Mouse (Mus musculus) T-helper 2 cell (primary cell): ENCODE results near the gene Marc2.

Experiments
- in situ Hi-C: fragments of 300-600 bp; cut with MboI, MseI; formaldehyde crosslinking; loops from one replicate; pipeline ENCODE4 v1.15.1; 2025; ENCODE audit warnings: high pct_unique_total_duplicates

Gene Marc2

DNA sequence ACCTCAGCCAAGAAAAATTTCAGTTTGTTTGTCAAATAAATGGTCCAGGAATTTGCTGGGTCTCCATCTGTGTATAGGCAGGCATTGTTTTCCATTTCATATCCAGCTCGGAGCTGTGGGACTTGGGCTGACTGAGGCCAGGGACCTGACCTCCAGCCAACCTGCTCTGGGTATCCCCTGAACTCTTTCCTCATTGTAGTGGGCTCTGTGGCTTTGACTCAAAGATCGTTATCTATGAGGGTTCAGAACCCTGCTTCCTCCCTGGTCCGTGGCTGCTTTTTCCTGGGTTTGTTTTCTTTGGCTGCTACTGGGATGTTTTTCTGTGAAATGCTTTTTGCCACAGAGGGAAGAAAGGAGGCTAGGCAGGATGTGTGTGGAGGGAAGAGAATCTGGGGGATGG lies 7.7 kb upstream of the Marc2 start:
- in situ Hi-C loops = loop anchor here (5.0 kb wide), 1 partner anchor 338 kb away; no protein-coding TSS in a partner anchor

DNA sequence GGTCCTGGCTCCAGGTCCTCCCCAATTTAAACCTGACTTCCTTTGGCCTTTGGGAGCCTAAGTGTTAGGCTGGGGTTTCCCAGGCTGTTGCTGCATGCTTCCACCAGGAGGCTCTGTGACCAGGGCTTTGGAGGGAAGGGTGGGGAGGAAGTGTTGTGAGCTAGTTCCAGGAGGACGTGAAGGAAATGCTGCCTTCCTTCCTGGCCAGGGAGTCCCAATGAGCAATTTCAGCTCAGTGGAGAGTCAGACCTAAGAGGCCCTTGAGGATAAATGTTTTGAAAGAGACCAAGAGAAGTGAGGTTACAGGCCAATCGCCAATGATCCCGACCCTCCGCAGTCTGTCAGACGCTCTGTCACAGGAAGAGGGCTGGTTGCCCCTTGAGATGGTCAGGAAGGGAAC lies 7.1 kb upstream of the Marc2 start:
- in situ Hi-C loops = loop anchor here (5.0 kb wide), 1 partner anchor 339 kb away; no protein-coding TSS in a partner anchor

DNA sequence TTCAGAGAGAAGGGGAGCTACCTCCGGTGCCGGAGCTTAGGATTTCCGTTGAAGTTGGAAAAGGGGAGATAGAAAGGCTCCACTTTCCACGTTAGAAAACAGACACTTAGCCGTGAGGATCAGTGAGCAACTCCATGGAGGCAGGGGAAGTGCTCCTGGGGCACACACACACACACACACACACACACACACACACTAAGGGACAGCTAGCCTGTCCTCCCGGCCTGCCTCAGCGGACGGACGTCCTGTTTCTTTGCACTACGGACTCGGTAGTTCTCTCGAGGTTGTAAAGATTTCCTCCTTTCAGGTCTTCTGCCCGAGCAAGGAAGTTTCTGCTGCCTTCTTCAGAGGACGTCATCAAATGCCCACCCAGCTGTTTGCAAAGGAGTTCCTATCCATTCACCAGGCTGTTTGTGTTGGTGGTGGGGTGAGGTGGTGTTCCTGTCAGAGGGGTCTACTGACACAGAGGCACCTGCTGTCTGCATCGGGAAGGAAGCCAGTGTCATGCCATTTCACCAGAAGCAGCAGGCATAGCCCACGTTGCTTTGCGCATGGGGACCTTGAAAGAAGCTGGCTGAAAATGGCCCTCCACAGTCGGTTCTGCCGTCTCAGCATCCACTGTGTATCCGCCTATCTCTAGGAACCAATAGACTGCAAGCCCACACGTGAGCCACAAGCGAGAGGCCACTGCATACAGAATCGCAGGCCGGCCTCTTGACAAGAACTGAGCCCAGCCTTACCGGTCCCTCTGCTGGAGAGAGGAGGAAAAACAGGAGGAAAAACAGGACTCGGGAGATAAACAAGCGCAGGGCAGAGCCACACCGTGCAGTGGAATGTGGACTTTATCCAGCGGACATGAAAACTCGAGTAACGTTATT lies 5.7 kb upstream of the Marc2 start:
- in situ Hi-C loops = loop anchor here (5.0 kb wide), 1 partner anchor 340 kb away; no protein-coding TSS in a partner anchor

DNA sequence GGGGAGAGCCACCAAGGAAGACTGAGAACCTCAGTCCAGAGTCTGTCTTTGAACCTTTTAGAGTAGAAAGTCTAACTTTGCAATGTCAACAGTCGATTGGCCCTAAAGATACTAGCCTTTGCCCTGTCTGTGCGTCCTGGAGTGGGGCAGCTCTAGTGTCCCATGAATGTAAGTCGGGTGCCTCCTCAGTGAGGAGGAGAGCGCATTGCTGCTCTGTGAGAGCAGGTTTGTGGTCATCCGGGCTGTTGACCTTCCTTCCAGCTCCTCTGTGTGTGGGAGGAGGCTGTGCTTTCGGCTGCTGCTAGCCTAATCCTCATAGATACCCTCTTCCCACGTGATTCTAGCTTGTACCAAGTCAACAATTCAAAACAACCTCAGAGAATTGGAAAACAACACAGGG lies 4.9 kb upstream of the Marc2 start:
- in situ Hi-C loops = loop anchor here (5.0 kb wide), 1 partner anchor 341 kb away; no protein-coding TSS in a partner anchor

DNA sequence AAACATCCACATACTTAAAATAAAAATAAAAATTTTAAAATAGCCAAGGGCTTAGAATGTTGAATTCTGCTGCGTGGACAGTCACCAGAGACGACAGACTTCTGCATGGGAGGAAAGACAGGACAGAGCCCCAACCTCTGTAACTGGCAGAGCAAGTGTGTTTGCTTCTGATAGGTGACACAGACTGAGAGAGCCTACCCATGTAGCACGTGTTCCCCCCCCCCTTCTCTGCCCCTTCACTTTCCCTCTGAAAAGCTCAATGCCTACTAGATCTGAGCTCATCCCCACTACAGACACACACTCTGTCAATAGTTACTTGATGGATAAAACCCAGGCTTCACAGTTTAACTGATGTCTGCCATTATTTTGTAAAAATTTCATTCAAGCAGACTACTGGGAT lies 722 bp upstream of the Marc2 start:
- in situ Hi-C loops = no loop called here

DNA sequence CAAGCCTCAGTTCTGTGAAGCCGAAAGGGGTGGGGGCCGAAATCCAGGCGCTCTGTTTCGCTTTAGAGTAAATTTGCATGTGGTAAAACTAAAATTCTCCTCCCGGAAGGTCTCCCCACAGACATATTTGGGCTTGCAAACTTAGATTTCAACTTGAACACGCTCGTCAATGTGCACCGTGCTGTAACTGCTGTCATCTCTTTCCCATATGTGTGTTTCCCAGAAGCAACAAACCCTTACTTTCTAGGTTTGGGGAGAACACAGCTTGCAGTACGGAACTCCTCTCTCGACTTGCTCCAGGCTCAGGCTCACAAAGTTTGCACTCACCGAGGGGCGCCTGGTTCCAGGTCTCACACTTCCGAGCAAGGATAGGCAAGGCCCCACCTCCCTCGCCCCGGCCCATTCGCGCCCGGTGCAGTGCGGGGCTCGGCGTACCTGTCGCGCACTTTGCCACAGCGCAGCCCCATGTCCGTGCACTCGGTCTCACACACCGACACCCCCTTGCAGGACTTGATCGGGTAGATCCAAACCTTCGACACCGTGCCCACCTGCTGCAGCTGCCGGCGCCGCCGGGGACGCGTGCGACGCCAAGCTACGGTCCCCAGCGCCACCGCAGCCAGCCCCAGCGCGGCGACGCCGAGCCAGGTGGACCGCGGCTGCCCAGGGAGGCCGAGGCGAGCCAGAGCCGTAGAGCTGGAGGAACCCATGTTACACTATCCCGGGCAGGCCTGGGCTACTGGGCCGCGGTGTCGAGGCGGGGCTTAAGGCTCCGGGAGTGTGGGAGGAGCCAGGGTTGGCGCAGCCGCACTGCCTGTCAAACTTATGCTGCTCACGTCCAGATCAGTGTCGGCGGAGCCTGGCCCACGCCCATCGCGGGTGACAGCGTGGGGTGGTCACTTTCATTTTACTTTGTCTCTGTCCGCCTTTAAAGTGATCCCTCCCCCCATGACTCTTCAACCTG lies 860 bp downstream of the Marc2 start:
- in situ Hi-C loops = no loop called here

DNA sequence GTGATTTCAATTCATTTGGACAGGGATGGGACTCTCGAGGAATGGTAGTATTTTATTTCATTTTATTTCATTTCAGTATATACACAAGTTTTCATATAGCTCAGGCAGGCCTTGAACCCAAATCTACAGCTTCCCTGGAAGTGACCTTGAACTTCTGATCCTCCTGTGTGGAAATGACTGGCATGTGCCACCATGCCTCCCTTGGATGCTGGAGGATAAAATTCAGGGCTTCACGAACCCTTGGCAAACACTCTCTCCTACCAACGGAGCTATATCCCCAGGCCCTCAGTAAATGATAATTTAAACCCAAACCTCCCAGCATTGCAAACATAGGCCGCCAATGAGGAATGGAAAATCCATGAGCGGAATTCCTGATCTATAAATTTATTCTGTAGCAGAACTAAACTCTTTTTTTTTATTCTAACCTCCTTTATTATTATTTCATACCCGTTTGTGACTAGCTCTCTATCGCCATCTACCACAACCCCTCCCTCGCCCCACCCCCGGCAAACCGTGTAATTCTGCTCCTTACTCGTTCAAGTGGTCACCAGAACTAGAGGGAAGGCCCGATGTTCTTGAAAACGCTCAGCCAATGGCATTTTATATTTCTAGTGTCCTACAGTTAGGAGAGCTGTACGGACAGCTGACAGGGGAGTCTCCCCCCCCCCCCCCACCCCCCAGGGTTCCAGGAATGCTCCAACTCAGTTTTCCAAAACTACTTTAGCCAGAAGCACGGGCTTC lies 1.8 kb downstream of the Marc2 start:
- in situ Hi-C loops = no loop called here

DNA sequence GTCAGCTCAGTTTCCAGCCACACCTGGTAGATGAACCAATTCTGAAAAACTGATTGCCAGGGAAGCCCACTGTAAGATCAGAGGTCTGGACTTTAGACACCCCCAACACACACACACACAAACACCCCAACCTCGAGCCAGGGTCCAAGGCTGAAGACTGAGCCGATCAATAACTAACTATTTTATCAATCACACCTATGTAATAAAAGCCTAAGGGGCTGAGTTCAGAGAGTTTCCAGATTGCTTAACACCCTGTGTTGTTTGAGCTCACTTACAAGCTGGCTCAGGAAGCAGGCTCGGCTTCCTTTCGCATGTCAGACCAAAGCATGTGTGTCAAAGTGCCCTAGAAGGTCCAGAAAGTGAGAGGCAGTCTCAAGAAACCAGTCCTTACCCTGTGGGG lies 8.6 kb downstream of the Marc2 start:
- in situ Hi-C loops = no loop called here

DNA sequence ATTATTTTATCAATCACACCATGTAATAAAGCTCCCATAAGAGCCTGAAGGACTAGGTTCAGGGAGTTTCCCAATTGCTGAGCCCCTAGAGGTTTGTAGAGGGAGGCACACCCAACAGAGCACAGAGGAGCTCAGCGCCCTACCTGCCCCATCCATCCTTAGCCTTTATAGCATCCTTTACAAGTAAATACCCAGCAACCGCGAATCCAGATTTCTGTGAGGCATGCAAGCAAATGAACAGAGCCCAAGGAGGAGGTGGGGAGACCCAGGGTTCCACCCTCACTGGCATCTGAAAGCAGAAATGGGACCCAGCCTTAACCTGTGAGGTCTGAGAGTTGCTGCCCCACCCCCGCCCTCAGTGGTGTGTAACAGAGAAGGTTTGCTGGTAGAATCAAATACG lies 9.9 kb downstream of the Marc2 start:
- in situ Hi-C loops = no loop called here

DNA sequence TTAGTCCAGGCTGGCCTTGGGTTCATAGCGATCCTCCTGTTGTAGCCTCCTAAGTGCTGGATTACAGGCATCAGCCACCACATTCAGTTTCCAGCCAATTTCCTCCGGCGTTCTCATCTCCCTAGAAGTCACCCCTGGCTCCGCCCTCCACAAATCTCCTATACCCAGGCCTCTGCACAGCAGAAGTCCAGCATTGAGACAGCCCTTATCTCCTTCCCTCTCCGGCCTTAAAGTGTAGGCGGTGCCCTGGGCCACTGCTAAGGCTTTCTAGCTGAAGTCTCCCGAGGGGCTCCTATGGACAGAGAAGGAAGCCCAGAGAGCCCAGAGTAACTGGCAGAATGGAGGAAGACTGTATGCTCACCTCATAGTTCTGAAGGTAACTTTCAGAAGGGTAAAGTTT lies 12.8 kb downstream of the Marc2 start:
- in situ Hi-C loops = no loop called here

DNA sequence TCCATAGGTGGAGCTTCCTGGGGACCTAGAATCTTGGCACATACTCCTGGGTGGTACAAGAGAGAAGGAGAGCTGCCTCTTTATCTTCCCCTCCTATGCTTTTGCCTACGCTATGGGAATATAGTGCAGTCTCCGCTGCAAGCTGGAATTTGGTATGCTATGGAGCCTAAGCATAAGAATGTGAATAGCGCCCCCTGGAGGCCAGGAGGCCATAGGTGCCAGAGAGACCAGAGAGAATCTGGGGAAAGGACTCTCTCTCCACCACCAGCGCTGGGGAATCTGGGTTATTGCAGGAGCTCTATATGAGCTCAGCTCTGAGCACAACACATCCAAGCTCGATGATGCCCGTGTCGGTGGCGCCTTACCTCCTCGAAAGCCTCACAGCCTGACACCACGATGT lies 14.0 kb downstream of the Marc2 start:
- in situ Hi-C loops = no loop called here

DNA sequence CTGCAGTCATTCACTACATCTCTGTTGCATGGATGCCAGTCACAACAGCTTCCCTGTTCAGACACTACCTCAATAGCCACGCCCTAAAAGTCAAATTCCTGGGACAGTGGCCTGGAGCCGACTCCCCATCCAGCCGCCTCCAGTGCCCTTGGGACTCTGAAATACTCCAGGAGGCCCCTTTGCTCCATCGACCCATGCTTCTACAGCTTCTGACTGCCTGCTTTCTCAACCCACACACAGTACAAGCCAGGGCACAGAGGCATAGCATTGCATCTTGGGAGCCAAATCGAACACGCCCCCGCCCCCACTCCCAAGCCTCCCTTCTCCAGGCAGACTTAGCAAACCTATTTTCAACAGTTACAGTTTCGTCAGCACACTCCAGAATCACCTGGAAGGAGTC lies 16.4 kb downstream of the Marc2 start:
- in situ Hi-C loops = no loop called here

DNA sequence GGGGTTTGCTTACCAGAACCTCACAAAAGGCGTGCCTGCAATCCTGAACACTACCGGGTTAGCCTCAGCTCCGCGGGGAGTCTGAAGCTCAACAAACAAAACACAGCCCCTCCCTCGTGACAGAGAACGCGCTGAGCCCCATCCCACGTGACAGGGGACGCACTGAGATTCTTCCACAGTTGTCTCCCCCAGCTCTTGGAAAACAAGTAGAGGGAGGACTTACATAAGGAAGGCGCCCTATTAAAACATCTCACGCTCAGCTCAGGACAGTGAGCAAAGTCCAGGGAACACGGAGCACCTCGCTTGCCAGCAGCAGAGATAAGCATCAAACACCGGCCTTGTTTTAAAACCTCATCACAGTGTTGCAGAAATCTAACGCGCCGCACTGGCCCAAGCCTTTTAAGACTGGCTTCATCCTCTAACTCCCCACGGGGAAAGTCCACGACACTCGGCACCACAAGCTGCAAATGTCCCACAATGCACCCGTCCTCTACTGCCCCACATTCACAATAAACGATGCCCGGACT lies 19.0 kb downstream of the Marc2 start:
- in situ Hi-C loops = no loop called here

DNA sequence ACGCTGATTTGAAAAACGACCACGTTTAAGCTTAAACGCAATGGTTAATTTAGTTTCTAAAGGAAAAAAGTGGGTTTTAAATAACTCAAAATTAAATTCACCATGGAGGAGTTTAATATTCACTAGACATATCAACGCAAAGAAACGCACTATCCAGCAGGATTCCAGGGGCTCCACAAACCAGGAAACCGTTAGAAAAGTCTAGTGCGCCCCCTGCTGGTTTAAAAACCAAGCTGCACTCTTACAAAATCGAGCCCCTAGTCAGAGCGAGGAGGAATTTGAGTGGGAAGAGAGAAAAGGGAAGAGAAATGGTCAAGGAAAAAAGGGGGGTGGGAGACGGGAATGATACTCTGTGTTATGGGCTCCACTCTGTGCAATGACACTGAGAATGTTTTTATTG lies 21.2 kb downstream of the Marc2 start:
- in situ Hi-C loops = no loop called here

DNA sequence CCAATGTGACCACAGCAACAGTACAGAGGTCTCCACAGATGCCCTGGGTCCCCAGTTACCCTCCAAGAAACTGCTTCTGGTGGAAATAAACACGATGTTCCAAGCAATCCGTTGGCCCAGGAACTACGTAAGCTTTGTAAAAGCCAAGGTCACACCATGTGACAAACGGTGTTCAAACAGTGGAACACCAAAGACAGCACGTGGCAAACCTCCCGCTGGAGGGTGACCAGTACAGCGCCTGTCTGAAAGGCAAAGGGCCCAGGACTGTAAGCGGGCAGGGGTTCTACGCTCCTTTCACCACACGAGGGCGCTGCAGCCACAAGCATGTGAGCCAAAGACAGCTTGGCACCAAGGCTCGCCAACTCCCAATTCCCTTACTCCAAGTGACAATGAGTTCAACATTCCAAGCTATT lies 21.8 kb downstream of the Marc2 start:
- in situ Hi-C loops = no loop called here

DNA sequence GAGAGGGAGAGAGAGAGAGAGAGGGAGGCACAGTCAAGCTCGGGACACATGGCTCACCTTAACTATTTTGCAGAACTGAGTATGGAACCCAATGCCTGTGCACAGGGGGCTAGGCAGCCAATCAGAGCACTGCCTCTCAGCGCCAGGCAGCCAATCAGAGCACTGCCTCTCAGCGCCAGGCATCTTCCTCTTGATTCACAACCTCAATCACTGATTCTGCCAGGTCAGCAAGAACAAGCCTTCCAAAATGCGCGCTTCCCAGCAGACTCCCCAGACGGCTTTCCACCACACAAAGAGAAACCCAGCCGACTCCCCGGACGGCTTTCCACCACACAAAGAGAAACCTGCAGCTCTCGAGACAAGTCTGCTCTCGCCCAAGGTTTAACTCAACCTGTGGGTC lies 23.6 kb downstream of the Marc2 start:
- in situ Hi-C loops = no loop called here

DNA sequence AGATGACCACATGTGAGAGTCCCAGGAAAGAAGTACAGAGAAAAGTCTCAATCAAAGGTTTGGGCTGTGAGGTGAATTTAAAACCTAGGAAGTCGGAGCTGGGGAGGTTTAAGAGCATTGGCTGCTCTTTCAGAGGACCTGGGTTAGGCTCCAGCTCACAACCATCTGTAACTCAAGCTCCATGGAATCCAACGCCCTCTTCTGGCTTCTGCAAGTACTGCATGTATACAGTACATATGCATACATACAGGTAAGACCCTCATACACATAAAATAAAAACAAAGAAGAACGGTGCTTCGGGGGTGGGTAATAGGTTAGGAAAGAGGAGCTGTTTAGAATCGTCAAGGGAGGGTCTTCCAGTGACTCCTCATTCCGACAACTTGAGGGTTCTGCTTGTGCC lies 28.5 kb downstream of the Marc2 start:
- in situ Hi-C loops = no loop called here

DNA sequence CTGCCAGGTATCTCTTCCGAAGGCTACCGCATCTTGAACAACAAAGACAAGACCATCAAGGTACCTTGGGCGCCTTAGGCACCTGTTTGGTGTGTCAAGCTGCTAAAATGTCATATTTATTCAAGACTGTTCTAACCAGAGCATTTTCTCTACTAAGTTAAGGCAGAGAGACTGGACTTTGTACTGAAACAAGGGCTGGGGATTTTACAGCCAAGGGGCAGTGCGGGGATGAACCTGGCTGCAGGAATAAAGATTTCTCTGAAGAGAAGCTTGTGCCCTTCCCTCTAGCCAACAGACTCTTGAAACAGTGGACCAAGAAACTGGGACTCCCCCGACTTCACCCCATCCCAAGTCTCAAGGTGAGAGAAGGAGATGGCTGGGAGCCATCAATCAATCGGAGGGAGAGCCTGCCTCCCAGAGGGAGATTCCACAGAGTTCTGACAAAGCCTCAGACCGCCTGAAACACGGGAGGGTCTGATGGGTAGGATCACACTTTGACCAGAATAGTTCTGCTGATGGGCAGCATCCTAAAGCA lies 34.5 kb downstream of the Marc2 start:
- in situ Hi-C loops = no loop called here

DNA sequence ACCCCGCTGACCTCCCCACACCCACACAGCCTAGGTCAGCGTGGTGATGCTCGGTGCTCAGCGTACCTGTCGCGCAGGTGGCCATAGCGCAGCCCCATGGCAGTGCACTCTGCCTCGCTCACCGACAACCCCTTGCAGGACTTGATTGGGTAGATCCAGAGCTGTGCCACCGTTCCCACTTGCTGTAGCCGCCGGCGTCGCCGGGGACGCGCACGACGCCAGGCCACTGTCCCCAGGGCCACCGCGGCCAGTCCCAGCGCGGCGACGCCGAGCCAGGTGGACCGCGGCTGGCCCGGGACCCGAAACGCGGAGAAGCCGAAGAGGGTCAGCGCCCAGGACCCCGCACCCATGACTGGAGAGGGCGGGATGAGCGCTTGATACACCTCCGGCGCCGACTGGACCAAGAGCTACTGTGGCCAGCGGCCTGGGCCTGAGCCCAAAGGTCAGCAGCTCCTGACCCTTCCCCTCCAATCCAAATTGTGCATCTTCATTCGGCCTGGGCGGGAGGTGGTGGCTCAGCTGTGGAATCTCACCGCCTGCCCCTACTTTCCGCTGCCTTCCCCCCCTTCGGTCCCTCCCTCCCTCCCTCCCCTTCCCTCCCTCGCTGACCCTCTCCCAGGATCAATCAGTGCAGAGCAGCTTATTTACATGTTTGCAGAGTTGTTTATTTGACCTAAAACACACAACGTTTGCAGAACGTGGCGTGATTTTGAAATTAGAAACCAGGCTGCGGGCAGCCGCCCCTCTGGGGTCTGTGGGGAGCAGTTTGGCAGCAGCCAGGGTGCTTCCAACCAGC lies 35.3 kb downstream of the Marc2 start, which contains the start of gene Marc1:
Gene Marc1 (minus strand): TSS at position 534 of the 796 bp plus-strand sequence.
- in situ Hi-C loops = no loop called here

DNA sequence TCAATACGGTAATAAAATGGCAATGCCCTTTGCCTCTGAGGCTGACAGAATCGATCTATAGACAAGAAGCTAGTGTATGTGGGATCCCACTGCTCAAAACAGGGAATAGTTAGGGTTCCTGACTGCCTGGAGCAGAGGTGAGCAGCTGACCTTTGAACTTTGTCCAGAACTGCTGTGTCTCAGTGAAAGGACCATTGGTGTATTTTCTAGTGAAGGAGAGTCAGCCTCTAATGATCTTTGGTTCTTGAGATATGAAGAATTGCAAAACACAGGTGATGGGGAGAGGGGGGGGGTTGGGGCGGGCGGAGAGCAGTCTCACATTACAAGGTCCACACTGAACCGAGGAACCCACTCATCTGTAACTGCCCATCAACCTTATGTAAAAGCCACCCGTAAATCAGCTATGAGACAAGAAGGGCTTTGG lies 36.7 kb downstream of the Marc2 start:
- in situ Hi-C loops = no loop called here
